Mouse (Mus musculus): Measurements from ENCODE around the gene Tom1l2.
A peak's percentile ranks its signal among the peaks of the same experiment; 100 is the strongest.

The Tom1l2 gene

DNA sequence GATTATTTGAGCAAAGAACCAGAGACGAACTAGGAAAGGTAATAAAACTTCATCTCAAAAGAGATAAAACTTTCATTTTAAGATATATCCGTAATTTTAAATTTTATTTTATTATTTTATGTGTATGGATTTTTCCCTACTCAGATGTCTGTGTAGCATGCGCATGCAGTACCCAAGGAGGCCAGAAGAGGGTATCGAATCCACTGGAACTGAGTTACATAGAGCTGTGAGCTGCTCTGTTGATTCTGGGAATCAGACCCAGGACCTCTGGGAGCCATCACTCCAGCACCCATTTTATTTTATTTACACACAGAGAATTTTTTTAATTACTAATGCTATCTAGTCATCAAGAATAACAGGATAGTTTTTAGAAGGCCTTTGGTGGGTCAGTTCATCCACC lies 45.9 kb downstream of the Tom1l2 start:
- DNase-seq (ENCODE audit: low spot score in 2 of 2): peak in 1 of 2 experiments; percentile 21

DNA sequence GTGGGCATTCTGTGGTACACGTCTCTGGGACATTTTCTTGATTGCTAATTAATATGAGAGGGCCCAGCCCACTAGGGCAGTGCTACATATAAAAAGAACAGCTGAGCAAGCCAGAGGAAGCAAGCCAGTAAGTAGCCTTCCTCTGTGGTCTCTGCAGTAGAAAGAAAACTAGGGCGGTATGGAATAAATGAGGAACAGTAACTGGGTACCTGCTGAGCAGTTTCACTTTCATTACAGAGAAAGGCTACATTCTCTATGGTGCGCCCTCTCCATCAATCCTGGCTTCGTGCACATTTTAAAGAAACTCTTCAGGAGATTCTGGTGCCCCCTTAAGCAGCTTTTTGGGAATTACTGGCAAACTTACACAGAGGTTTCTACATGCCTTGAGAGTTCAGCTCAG lies 47.1 kb downstream of the Tom1l2 start:
- no peak for DNase-seq (ENCODE audit: low spot score in 2 of 2)

DNA sequence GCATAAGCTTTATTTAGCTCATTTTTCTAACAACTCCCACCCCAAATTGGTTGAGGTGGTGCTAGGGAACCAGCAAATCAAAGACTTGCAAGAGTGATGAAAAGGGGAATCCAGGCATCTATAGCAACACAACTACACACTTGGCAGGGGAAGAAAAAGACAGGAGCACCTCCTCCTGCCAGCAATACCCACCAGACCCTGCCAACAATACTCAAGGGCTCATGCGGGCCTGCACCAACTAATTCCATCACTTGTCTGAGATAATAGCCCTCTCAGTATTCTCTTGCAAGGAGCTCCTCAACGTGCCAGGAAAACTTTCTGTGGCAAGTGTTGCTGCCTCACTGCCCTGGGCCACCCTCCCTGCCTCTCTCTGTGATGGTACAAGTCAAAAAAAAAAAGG lies 49.2 kb downstream of the Tom1l2 start:
- no peak for DNase-seq (ENCODE audit: low spot score in 2 of 2)

DNA sequence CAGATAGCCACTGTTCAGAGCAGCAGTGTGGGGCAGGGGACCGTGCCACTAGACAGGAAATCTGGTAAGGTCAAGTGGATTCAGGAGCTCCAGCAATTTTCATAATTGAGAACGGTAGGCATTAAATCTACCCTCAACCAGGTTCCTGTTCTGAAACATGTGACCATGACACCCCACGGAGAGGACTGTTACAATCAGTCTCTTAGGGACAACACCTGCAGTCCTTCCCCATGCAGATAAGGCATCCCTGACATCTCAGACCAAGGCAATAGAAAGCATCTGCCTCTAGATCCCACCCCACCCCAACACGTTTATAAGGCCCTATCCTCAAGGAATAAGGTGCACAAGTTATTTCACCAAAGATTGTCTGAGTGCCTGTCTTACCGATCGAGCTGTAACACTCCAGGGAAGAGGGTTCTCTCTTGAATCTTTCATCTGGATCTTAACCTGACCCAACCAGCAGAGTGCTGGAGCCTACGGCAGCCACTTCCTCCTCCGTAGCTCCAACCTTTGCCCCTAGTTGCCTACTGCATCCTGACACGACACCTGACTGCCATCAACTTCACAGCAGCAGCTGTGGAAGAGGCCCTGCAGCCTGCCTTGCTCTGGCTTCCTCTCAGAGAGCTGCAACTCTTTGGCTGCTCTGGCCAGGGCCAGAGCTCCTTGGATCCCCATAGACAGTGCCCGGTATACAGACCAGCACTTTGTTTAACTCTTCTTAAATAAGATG lies 50.2 kb downstream of the Tom1l2 start:
- DNase-seq (ENCODE audit: low spot score in 2 of 2): no peak

DNA sequence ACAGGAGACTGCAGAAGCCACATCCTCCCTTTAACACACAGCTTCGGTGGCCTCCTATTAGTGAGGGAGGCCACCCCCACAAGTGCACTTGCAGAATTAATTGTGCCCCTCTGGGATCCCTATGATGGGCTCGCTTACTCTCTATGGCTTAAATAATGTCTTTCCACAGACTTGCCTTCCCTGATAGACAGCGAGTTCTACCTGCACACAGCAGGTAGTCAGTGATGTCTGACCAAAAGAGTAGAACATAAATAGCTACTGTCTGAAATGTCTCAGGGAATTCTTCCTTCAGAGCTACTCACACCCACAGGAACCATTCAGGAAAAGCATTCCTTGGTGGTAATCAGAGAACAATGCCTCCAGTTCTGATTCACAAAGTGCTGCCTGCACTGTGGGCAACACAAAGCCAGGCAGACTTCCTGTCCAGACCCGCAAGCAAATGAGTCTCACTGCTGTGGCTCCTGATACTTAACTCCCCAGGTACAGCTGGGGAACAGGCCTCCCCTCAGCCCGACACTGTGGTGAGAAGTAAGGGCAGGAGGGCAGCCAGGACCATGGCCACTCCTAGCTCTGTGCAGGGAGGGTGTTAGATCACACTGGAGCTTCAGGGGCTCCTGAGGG lies 51.0 kb downstream of the Tom1l2 start:
- no peak for DNase-seq (ENCODE audit: low spot score in 2 of 2)

DNA sequence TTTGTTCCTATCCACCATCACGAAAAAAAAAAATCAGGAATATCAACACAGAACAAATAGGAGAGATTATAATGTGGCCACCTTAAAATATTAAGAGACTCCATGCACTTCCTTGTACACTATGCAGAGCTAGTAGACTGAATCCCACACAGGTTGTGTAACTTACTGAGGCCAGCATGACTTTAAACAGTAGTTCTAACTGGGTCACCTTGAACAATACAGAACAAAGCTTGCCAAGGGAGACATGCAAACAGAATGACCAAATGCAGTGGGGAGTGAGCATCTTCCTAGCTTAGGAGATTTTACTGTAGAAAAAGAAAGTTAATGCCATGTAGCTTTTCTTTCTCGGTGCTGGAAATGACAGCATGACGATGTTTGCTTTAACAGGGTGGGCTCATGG lies 52.4 kb downstream of the Tom1l2 start:
- no peak for DNase-seq (ENCODE audit: low spot score in 2 of 2)

DNA sequence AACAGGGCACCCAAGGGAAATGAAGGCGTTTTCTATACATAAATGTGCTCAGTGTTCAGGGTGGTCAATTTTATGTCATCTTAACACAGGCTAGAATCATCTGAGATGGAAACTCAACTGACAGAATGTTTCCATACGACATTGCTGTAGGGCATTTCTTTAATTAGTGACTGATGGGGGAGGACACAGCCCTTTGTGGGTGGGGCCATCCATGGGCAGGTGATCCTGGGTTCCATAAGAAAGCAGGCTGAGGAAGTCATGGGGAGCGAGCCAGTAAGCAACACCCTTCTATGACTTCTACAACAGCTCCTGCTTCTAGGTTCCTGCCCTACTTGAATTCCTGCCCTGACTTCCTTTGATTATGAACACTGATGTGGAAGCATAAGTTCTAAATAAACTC lies 54.9 kb downstream of the Tom1l2 start:
- DNase-seq (ENCODE audit: low spot score in 2 of 2): no peak

DNA sequence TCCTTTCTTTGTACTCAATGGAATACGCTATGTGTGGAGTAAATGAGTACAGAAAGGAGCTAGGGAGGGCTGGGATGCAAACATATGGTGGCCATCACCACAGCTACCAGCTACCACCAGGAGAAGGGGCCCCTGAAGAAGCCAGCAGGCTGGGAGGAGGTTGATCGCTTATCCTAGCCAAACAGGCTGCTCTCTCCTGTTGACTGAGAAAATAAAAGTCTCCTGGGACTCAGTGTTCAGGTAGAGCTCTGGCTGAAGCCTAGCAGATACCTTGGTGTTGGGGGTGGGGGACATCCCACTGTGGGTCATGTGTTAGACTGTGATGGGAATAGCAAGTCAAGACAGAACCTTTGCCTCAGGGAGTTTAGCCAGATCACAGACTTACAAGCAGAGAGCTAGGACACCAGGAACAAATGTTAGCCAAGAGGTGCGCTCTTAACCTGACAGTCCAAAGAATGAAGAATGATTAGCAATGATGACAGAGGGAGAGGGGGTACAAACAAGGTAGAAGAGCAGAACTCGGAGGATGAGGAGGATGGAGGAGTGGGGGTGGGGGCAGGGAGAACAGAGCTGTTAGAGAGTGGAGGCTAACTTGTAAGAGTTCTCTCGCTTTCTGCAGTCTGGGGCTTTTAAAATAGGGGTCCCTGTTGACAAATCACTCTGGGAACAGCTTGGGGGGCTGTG lies 57.9 kb downstream of the Tom1l2 start:
- no peak for DNase-seq (ENCODE audit: low spot score in 2 of 2)

DNA sequence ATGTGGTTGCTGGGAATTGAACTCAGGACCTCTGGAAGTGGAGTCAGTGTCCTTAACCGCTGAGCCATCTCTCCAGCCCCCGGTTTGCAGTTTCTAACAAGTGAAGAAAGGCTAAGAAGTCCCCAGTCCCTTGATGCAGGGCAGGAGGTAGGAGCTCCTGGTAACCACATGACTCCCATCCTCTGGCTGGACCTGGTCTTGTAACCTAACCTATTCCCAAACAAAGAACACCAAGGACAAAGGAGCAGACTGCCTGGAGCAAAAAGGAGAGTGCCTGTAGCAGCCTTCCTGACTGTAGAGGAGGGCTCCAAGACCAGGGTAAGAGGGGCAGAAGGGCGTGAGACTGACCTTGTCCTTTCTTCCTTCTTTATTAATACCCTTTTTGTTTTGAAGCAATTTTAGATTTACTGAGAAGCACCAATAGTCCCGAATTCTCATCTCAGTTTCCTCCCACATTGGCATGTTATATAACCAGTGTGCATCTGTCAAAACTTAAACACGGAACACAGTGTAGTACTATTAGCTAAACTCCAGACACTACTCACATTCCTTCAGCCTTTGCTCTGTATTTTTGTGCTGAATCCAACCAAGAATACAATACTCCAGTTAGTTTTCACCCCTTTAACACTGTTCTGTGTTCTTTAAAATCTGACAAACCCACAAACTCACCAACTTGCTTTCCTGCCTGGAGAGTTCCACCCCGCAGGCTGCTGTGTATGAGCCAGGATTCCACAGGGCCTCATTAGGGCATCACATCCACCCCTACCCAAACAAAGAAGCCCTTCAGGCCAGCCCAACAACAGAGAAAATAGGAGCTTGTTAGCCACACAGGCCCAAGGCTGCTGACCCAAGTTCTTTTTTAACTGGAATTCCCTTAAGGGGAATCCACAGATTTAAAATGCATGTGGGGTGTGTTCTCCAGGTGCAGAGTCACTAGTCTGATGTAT lies 58.7 kb downstream of the Tom1l2 start:
- no peak for DNase-seq (ENCODE audit: low spot score in 2 of 2)

DNA sequence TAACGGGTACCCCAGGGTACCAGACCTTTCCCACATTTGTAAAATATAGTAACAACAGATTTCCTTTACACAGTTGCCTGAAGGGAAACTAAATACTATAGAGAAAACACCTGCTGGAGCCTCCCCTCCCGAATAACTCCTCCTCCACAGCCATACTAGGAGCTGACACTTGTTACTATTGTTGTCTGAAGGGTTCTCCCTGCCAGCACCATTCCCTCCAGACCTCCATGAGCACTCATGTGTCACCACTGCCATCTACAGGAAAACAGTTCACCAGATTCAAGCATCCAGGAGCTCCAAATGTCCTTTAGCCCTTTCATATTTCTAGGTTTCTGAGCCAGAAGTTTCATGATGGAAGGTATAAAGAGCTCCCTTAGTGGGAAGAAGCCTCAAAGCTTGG lies 60.0 kb downstream of the Tom1l2 start:
- peak in 1 of 2 experiments; percentile 51 for DNase-seq (ENCODE audit: low spot score in 2 of 2)

DNA sequence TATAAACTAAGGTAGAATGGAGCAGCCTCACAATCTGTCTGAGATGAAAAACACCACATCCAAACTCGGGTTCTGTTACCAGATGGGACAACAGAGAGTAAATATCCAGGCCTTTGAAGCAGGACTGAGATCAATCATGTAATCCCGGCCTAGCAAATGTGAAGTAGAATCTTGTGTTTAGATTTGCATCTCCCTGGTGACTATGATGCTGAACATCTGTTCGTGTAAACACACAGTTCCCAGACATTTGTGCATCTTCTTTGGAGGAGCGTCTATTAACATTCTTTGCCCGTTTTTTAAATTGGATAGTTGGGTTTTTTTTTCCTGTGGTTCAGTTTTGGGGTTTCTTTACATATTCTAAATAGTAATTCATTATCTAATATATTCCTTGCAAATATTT lies 63.7 kb downstream of the Tom1l2 start:
- no peak for DNase-seq (ENCODE audit: low spot score in 2 of 2)

DNA sequence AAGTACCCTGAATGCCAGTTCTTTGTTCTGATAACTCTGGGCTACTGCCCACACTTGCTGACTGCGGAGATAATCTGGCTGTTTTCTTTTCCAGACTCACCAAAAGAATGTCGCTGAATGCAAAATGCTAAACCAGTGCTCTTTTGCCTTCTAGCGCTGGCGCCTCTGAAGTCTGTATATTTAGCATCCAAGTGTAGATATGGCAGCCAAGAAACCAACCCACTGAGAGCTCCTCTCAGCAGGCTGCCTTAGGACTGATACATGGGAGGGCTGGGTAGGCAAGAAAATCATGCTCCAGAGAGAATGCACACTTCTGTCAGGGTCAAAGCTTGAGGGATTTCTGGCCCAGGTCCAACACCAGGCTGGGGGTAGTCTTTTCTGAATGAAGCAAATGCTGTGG lies 66.4 kb downstream of the Tom1l2 start:
- DNase-seq (ENCODE audit: low spot score in 2 of 2): no peak

DNA sequence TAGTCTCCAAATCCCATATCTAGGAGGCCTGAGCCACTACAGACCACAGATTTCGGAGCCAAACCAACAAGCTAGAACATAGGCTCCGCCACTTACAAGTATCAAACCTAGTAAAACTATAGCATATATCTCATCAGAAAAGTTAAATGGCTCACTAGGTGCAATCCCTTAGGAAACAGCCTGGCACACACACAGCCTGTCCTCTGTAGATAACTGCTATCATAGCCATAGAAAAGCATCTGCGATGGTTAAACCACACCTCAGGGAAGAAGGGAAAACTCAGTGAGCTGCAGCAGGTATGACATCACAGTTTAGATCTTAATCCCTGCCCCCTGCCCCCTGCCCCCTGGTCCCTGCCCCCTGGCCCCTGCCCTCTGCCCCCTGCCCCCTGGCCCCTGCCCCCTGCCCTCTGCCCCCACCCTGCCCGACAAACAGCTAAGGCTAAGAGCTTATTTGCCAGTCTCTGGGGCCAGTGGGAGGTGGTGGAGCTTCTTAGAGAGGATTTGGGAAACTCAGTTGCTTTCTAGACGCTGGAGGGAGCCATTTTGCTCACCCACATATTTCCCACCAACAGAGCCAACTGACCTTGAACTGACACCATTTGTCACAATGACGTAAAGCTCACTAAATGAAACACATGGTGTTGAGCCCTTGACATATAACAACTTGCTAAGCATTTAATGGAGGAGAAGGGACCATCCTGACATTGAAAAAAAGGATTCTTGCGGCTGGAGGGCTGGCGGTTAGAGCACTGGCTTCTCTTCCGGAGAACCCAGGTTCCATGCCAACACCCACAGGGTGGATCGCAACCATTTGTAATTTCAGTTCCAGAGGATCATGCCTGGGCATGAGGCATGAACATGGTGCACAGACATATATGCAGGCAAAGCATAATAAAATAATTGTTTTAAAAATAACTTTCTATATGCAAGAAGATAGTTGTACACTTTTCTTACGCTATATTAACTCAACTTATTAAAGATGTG lies 72.0 kb downstream of the Tom1l2 start:
- DNase-seq (ENCODE audit: low spot score in 2 of 2): no peak

DNA sequence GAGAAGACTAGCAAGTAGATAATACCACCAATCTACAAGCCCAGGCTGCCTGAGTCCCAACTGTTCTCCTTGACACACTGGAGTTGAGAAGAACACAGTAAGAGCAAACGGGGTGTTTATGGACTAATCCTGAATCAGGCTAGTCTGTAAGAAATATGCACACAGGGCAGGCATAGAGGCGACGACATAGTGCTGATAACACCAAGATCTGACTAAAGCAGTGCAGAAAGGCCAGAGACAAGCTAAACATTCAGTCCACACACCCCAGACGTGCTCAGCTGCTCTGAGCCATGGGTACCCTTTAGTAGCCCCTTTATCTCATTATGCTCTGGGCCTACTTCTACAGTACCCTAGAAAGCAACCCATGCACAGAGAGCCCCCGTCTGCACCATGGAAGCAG lies 73.2 kb downstream of the Tom1l2 start:
- DNase-seq (ENCODE audit: low spot score in 2 of 2): no peak

DNA sequence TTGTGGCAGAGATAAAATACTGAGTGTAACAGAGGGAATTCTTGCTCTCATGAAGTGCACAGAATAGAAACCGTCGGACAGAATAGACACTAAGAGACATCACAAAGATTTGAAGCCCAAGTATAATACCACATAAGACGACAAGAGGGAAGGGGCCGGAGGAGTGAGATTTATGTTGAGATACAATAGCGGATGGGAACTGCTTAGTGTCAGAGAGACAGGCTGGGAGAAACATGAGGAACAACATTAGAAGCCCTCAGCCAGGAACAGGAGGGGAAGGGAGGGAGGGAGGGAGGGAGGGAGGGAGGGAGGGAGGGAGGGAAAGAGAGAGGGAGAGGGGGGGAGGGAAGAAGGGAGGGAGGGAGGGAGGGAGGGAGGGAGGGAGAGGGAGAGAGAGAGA lies 74.9 kb downstream of the Tom1l2 start:
- DNase-seq (ENCODE audit: low spot score in 2 of 2): no peak

DNA sequence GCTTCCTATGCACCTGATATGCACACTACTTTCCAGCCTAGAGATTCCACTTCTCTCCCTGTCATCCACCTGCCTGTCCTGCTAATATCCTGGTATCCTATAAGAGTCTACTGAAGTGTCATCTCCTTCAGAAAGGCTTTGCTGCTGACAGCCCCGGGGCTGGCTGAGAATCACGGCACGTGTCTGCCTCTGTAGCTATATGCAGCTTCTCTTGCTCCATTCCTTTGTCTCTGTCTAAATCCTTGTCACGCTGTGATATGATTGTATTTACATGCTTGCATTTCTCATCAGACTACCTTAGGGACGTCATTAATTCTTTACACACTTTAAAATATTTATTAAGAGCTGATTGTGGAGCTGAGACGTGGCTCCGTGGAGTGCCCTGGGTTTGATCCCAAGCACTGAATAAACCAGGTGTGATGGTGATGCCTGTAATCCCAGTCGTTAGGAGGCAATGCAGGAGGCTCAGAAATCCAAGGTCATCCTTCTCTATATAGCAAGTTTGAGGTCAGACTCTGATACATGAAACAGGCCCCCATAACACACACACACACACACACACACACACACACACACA lies 75.5 kb downstream of the Tom1l2 start:
- no peak for DNase-seq (ENCODE audit: low spot score in 2 of 2)

DNA sequence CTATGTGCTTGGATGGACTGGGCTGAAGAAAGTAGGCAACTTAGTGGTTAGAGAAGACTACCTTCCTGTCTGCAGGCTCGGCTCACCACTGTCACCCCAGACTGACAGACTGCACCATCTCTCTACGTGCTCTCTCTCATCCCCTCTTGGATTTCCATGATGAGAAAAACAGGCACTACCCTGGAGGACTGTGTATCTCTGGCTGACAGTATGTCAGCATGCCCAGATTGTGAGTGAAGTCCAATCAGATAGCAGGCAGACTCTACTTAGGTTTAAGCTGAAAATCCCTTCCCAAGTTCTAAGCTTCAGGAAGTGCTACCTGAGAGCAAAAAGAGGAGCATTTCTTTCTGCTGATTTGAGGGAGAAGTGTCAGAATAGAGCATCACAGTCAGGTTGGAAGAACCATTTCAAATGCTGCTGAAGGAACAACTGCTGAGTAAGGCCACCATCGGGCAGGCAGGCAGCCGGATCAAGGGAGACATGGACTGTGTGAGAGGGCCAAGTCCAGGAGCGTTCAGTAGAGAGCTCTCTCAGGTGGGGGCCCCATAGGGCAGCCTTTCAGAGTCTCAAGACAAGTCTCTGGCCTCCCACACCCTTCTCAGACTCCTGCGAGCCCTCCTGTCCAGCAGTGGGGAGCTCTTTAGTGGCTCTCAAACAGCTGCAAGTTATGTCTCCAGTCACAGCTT lies 76.2 kb downstream of the Tom1l2 start:
- no peak for DNase-seq (ENCODE audit: low spot score in 2 of 2)

DNA sequence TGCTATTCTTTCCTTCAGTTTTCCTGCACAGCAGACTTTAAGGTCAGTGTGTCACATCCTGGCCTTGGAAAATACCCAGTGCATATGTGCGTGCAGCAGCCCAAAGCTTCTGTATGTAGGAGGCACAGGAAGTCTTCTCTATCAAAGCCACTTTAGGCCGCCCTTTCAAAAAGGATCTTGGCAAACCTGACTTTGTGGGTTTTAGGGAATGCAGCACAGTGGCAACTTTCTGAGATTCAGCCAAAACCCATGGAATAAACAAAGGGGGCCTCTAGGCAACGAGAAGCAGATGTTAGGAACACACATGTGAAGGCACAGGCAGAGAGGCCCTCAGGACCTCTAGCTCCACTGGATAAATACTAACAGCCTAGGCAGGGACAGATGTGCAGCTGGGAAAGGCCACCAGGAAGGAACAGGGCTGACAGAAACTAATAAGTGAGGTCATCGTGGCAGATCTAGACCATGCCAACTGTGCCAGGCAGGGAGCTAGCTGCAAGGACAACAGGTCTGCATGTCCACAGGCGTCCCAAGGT lies 79.4 kb downstream of the Tom1l2 start:
- DNase-seq (ENCODE audit: low spot score in 2 of 2): no peak

DNA sequence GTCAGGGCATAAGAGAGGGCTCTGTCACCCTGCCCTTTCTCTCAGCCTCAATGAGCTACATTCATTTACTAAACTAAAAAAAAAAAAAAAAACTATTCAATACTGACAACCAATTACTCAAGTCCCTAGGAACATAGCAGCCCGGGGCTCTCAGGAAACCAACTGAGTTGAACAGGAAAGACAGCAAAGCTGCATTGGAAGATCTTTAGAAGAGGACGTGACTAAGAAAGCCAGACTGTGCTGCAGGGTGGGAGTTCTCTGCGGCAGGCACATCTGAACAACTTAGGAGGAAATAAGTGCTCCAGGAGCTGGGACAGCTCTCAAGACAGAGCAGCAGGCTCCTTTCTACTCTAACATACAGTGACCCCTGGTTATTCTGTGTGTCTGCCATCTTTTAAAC lies 84.1 kb downstream of the Tom1l2 start:
- DNase-seq (ENCODE audit: low spot score in 2 of 2): no peak
